Mouse (Mus musculus) spleen, postnatal 36 days (tissue): ENCODE measurements around the gene Gatd1.
A peak's percentile ranks its signal among the peaks of the same experiment; 100 is the strongest.
"Not testable (repeated sequence)": the region's sequence is repeated elsewhere in the genome, so short reads cannot be mapped to it uniquely, and the experiment has no call there.

Source experiments
- DNase-seq, 2 experiments: peaks; one replicate each; pipeline ENCODE4 v3.0.0; 2022; ENCODE audit warnings: low spot score in 2 of 2, mixed read lengths in 1 of 2

Gene Gatd1

GRCm38 (mm10) chr7:141429310-141429709, 15.4 kb upstream of the Gatd1 start, which contains the start of gene Cend1:
Cend1 (minus strand) TSS chr7:141429491.
- DNase-seq: no peak

- DNase-seq: no peak
Observed at GRCm38 (mm10) chr7:141428701-141429100, 14.8 kb upstream of the Gatd1 start.

DNA sequence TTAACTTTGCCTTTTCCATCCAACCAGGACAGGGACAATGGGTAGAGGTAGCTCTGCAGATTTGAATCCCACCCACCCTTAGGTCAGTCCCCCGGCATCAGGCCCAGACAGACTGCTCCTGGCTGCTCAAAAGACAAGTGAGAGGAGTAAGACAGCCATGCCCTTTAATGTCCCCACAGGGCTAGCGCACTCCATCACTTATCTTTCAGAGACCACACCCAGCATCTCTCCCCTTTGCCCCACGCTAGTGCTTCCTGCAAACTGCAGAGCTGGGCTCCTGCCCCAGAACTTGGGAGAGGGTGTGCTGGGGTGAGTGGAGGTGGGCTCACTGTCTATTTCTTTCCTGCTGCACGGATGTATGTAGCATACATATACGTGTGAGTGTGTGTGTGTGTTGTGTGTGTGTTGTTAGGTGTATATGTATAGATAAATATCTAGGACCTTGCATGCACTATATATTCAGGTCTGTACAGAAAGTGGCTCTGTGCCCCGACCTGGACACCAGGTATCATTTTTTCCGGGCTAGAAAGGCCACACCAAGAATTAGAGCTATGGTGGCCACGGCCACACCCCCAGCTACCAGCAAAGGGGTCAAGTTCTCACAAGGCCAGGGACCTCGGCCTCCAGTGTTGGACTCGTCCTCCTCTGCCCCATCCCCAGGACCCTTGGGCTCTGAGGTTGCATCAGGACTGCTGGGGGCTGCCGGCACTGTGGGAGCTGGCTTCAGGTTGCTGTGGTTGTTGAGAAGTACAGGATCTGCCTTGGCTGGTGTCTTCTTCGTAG, 13.2 kb upstream of the Gatd1 start:
- no peak for DNase-seq

GRCm38 (mm10) chr7:141423811-141424210, 9.9 kb upstream of the Gatd1 start:
- DNase-seq: no peak

- DNase-seq: no peak
Observed at GRCm38 (mm10) chr7:141420030-141420702, 6.2 kb upstream of the Gatd1 start.

- DNase-seq: no peak
Observed at GRCm38 (mm10) chr7:141418970-141419369, 5.0 kb upstream of the Gatd1 start.

DNA sequence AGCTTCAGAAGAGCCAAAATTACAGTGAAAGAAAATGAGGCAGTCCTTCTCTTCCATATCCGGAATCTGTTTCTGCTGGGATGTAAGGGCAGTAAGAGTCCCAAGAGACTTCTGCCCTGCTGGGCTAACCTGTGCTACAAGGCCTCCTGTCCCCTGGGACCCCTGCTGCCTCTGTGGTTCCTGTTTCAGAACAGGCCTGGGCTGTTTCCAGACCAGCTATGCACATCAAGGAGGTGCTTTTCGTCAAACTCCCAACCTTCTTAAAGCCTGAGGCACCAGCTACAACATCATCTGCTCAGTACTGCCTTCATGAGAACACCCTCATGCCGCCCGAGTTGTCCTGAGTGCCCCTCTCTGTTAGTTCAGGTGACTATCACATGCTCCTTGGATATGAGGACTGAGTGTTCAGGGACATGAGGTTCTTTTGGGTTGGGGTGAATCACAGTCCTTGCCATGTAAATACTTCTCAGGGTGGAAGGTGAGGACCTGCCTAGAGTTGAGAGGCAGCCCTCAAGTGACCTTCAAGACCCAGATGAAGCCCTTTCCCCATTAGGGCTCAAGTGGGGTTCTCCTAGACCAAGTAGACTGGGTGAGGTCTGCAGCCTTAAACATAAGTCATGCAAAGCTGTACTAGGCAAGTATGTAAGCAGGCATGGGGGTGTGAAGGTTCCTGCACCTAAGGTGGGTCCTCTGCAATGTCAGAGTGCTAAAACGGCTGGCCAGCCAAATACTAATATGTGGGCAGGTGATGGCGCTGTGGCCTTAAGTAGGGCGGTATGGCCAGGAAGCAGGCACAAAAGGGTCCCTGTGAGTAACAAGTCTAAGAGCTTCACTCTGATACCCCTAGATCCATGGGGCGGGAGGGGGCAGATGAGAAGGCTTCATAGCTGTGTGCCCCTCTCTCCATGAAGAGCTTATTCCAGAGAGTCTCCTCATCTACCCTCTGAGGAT, 4.1 kb upstream of the Gatd1 start:
- no peak for DNase-seq

GRCm38 (mm10) chr7:141416144-141416841, 2.4 kb upstream of the Gatd1 start:
- no peak for DNase-seq

GRCm38 (mm10) chr7:141413331-141413730, 605 bp downstream of the Gatd1 start:
- DNase-seq: no peak

DNA sequence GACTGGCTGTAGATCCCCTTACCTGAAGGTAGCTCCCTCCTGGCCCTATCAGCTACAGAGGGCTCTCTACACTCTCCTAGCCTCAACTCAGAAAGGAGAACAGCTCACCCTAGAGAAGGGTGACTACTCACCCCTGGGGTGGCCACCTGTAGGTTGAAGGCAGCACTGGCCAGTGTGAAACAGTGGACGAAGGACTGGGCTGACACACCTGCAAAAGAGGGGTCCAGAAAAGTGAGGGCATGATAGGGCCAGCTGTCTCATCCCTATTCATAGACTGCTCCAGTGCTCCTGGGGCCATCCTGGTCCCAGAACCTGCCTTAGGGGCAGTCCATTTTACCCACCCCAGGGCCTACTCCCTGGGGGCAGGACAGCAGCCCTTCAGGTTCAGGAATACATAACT, 2.3 kb downstream of the Gatd1 start:
- DNase-seq: no peak

- DNase-seq: no peak
Observed at GRCm38 (mm10) chr7:141410631-141411030, 3.3 kb downstream of the Gatd1 start.

- DNase-seq: peak; percentile 71 to 76
Observed at GRCm38 (mm10) chr7:141408833-141409232, 5.1 kb downstream of the Gatd1 start.

- DNase-seq: not testable (repeated sequence)
Observed at GRCm38 (mm10) chr7:141407670-141408069, 6.3 kb downstream of the Gatd1 start.

GRCm38 (mm10) chr7:141405466-141405865, 8.5 kb downstream of the Gatd1 start:
- DNase-seq: no peak

DNA sequence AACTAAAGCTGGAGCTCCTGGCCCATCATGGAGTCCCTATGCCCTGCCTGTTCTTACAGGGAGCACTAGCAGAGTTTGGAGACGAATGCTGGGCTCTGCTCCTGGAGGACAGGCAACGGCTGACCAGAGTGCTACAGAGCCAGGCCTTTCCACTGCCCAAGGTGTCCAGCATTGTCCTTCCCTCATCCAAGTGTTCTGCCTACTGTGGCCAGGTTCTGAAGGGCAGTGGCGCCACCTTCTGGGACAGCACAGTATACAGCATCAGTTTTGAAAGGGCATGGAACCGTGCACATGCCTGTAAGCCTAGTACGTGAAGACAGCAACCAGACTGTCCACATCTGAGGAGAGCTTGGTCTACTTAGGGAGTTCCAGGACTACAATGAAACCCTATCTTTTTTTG, 10.6 kb downstream of the Gatd1 start:
- peak; percentile 43 for DNase-seq

DNA sequence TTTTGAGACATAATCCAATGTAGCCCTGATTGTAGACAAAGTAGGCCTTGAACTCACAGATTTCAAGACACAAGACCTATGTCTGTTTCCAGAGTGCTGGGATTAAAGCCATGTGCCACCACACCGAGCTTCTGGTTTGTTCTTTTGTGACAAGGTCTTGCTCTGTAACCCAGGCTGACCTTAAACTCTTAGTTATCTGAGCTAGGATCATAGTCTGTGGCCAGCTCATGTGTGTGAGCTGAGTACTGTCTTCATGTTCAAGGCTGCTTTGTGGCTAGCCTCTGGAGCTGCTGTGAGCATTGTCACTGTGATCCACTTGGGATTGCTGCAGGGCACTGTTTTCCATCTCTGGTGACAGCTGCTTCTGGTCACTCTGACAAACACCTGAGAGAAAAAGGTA, 18.6 kb downstream of the Gatd1 start:
- DNase-seq: no peak

GRCm38 (mm10) chr7:141394771-141395170, 19.2 kb downstream of the Gatd1 start:
- peak; percentile 44 to 70 for DNase-seq

GRCm38 (mm10) chr7:141394158-141394557, 19.8 kb downstream of the Gatd1 start:
- DNase-seq: peak in 1 of 2 experiments; percentile 43

- peak in 1 of 2 experiments; percentile 63 for DNase-seq
Observed at GRCm38 (mm10) chr7:141392552-141393222, 21.2 kb downstream of the Gatd1 start.

GRCm38 (mm10) chr7:141391625-141392551, 22.0 kb downstream of the Gatd1 start, which contains the start of gene Taldo1:
Taldo1 (plus strand) TSS chr7:141392199.
- peak; percentile 96 to 98 for DNase-seq
